Mouse (Mus musculus) stomach, postnatal 0 days (tissue): ENCODE measurements around the gene Opn4. TPM values are rescaled to one million over a fixed set of nuclear protein-coding genes. Genes with fewer than 3 reads are reported as not detected.

ENCODE experiments used
- ATAC-seq: fragments of 200-750 bp; cut with Nextera tagmentation; 2 replicates; pipeline ENCODE4 v1.8.0; 2017; ENCODE audit not compliant: low FRiP score, low TSS enrichment
- DNase-seq: peaks from one replicate; pipeline ENCODE4 v3.0.0-alpha.2; 2016; ENCODE audit warnings: low spot score
- H3K27ac ChIP-seq: fragments of 300-500 bp; sonication (generic); replicated peaks from 2 replicates; pipeline ENCODE4 v1.5.1; 2014; ENCODE audit warnings: mild to moderate bottlenecking, control low read depth
- H3K27me3 ChIP-seq: fragments of 300-500 bp; sonication (generic); 2 replicates; pipeline ENCODE4 v1.6.1; 2014; ENCODE audit warnings: low read length; ENCODE audit not compliant: control insufficient read depth, insufficient read depth
- H3K36me3 ChIP-seq: fragments of 300-500 bp; sonication (generic); 2 replicates; pipeline ENCODE4 v1.6.1; 2014; ENCODE audit warnings: low read length, mixed read lengths; ENCODE audit not compliant: control insufficient read depth, insufficient read depth
- H3K4me1 ChIP-seq: fragments of 300-500 bp; sonication (generic); replicated peaks from 2 replicates; pipeline ENCODE4 v1.6.1; 2014; ENCODE audit warnings: antibody characterized with exemption; ENCODE audit not compliant: control insufficient read depth, insufficient read depth
- H3K4me2 ChIP-seq: fragments of 300-500 bp; sonication (generic); replicated peaks from 2 replicates; pipeline ENCODE4 v1.6.1; 2014; ENCODE audit warnings: low read depth, mild to moderate bottlenecking, control low read depth, moderate library complexity
- H3K4me3 ChIP-seq: fragments of 300-500 bp; sonication (generic); 2 replicates; pipeline ENCODE4 v1.5.1; 2014; ENCODE audit warnings: low read depth, low read length, control low read depth
- H3K9ac ChIP-seq: fragments of 300-500 bp; sonication (generic); 2 replicates; pipeline ENCODE4 v1.6.1; 2014; ENCODE audit warnings: mild to moderate bottlenecking, low read length, control low read depth, mixed read lengths
- H3K9me3 ChIP-seq: fragments of 300-500 bp; sonication (generic); 2 replicates; pipeline ENCODE4 v1.6.1; 2016; ENCODE audit warnings: low read length; ENCODE audit not compliant: control insufficient read depth
- CTCF ChIP-seq: IDR thresholded peaks from 2 replicates; pipeline ENCODE4 v1.5.1; 2016; ENCODE audit warnings: antibody characterized with exemption, low read depth, mild to moderate bottlenecking, moderate library complexity
- EP300 ChIP-seq: optimal IDR thresholded peaks from 2 replicates; pipeline ENCODE3; 2016; ENCODE audit warnings: antibody characterized with exemption
- WGBS: fragments of 180-500 bp; shearing (Covaris S2); extraction: QIAGEN DNeasy Blood & Tissue Kit; methylation state at CpG from one replicate; pipeline ENCODE4 v1.1.7; 2014; 5-methylcytosine and 5-hydroxymethylcytosine counted together
- polyA plus RNA-seq: library from polyadenylated mRNA; unstranded; fragments of >200 nt; fragmentation: Nextera tagmentation; extraction: Ambion mirVana; gene quantifications from 2 replicates; pipeline ENCODE4 v1.2.1, GENCODE M21; 2015

Opn4 gene
- polyA plus RNA-seq, 1 experiment from 2014 or later = not detected

- Histone ChIP-seq H3K27me3 (no peaks in the 10 kb centered on the region), H3K4me1 (no peaks in the 10 kb centered on the region; the same call in 1 of the 2 replicates), H3K9ac (no peak overlapping the region), H3K4me3 (no peak overlapping the region), H3K4me2 (no peak overlapping the region), H3K36me3 (no peaks in the 10 kb centered on the region), H3K9me3 (no peaks in the 10 kb centered on the region), H3K27ac (peak overlapping the region; percentile 75)
- no peak for TF ChIP-seq EP300
- WGBS = 37% methylated on average over 4 of the region's 4 CpGs
- ATAC-seq (peak; percentile 76), DNase-seq (peak; percentile 36)
These were observed 15.7 kb upstream of the Opn4 start for GRCm38 (mm10) chr14:34615625-34616024.

GRCm38 (mm10) chr14:34615082-34615481 lies 15.1 kb upstream of the Opn4 start:
- DNase-seq = peak; percentile 43
- Histone ChIP-seq H3K36me3 (no peaks in the 10 kb centered on the region), H3K4me2 (peak overlapping the region; percentile 39), H3K9me3 (no peaks in the 10 kb centered on the region), H3K27me3 (no peaks in the 10 kb centered on the region), H3K9ac (peak overlapping the region; percentile 27; the same call in 1 of the 2 replicates), H3K27ac (peak overlapping the region; percentile 75), H3K4me1 (no peaks in the 10 kb centered on the region; the same call in 1 of the 2 replicates), H3K4me3 (peak overlapping the region; percentile 12; the same call in 1 of the 2 replicates)
- WGBS = 2% methylated on average over 13 of the region's 13 CpGs
- TF ChIP-seq CTCF (no peak), EP300 (no peak)
- ATAC-seq = peak; percentile 46

- peak overlapping the region; percentile 27; the same call in 1 of the 2 replicates for H3K9ac ChIP-seq
- H3K27ac ChIP-seq = peak overlapping the region; percentile 75
- WGBS = 27% methylated on average over 15 of the region's 15 CpGs
- peak overlapping the region; percentile 39 for H3K4me2 ChIP-seq
- no peaks in the 10 kb centered on the region; the same call in 1 of the 2 replicates for H3K4me1 ChIP-seq
- DNase-seq (no peak), ATAC-seq (no peak)
- no peaks in the 10 kb centered on the region for H3K9me3 ChIP-seq
- no peaks in the 10 kb centered on the region for H3K27me3 ChIP-seq
- peak overlapping the region; percentile 12; the same call in 1 of the 2 replicates for H3K4me3 ChIP-seq
- TF ChIP-seq CTCF (no peak), EP300 (no peak)
- H3K36me3 ChIP-seq = no peaks in the 10 kb centered on the region
These were observed 14.6 kb upstream of the Opn4 start for GRCm38 (mm10) chr14:34614551-34614950.

GRCm38 (mm10) chr14:34613523-34613922 lies 13.6 kb upstream of the Opn4 start:
- WGBS = 39% methylated on average over 6 of the region's 6 CpGs
- Histone ChIP-seq H3K9ac (no peak overlapping the region), H3K4me3 (no peak overlapping the region), H3K4me2 (no peak overlapping the region), H3K36me3 (no peaks in the 10 kb centered on the region), H3K9me3 (no peaks in the 10 kb centered on the region), H3K27ac (no peak overlapping the region), H3K27me3 (no peaks in the 10 kb centered on the region), H3K4me1 (no peaks in the 10 kb centered on the region; the same call in 1 of the 2 replicates)
- no peak for TF ChIP-seq EP300
- no peak for TF ChIP-seq CTCF
- DNase-seq (no peak), ATAC-seq (no peak)

GRCm38 (mm10) chr14:34612222-34612621 lies 12.3 kb upstream of the Opn4 start:
- Histone ChIP-seq H3K4me2 (no peak overlapping the region), H3K36me3 (no peaks in the 10 kb centered on the region), H3K27ac (no peak overlapping the region), H3K9ac (no peak overlapping the region), H3K27me3 (no peaks in the 10 kb centered on the region), H3K4me3 (no peak overlapping the region), H3K4me1 (no peaks in the 10 kb centered on the region; the same call in 1 of the 2 replicates), H3K9me3 (no peaks in the 10 kb centered on the region)
- TF ChIP-seq EP300 (no peak), CTCF (peak; percentile 60)
- ATAC-seq (no peak), DNase-seq (no peak)
- WGBS = 49% methylated on average over 4 of the region's 4 CpGs

GRCm38 (mm10) chr14:34611591-34611990 lies 11.6 kb upstream of the Opn4 start:
- H3K27me3 ChIP-seq = no peaks in the 10 kb centered on the region
- H3K9me3 ChIP-seq = no peaks in the 10 kb centered on the region
- no peak for DNase-seq
- H3K27ac ChIP-seq = no peak overlapping the region
- no peaks in the 10 kb centered on the region for H3K36me3 ChIP-seq
- no peak for ATAC-seq
- no peak overlapping the region for H3K4me3 ChIP-seq
- no peaks in the 10 kb centered on the region; the same call in 1 of the 2 replicates for H3K4me1 ChIP-seq
- 90% methylated on average over 4 of the region's 4 CpGs for whole genome bisulfite sequencing
- no peak overlapping the region for H3K4me2 ChIP-seq
- H3K9ac ChIP-seq = no peak overlapping the region
- TF ChIP-seq CTCF (no peak), EP300 (no peak)
